Mouse (Mus musculus) CH12F3 (cell line): ENCODE data around the gene Gpr55.

Experiments
- in situ Hi-C: fragments of 300-500 bp; cut with MboI; formaldehyde crosslinking; loops from 2 replicates; pipeline ENCODE4 v1.14.3; 2020; ENCODE audit warnings: low sequenced_read_pairs

Gene Gpr55

DNA sequence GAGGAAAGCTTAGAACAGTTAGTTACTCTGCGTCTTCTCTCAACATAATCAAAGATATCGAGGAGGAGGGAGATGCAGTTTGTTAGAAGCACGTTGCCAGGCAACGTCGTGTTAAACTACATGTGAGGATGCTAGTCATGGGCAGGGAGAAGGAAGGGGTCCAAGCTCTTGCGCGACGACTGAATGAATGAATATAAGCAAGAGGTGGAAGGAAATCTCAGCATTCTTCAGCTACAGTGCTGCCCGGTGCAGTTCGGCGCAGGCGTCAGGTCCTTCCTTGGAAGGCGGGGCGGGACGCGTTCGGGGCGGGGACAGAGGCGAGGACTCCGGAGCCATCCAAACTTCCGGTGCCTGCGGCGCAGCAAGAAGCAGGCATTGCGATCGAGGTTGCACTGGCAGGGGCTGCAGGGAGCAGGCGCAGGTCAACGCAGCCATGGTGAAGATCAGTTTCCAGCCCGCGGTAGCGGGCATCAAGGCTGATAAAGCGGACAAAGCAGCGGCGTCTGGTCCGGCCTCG is 66.5 kb downstream of the Gpr55 start, which contains the start of gene Itm2c:
Itm2c (plus strand) TSS at position 51 of the 517 bp plus-strand sequence.
- in situ Hi-C loops, result no loop called here
